Mouse (Mus musculus): ENCODE data around the gene Ccdc73. TPM values are rescaled to one million over a fixed set of nuclear protein-coding genes. Genes with fewer than 3 reads are reported as not detected.
A peak's percentile ranks its signal among the peaks of the same experiment; 100 is the strongest.
"Not testable (repeated sequence)": the region's sequence is repeated elsewhere in the genome, so short reads cannot be mapped to it uniquely, and the experiment has no call there.

Gene Ccdc73
- total RNA-seq, 2 experiments from 2014 or later: 2.9 to 4.6 TPM

- DNase-seq: no peak
- intact Hi-C loops (cut with DNase I): no loop called here
Observed at GRCm38 (mm10) chr2:104864176-104864860, 3.3 kb upstream of the Ccdc73 start.

GRCm38 (mm10) chr2:104869101-104869500 is 1.5 kb downstream of the Ccdc73 start:
- intact Hi-C loops (cut with DNase I): no loop called here
- DNase-seq: no peak

DNA sequence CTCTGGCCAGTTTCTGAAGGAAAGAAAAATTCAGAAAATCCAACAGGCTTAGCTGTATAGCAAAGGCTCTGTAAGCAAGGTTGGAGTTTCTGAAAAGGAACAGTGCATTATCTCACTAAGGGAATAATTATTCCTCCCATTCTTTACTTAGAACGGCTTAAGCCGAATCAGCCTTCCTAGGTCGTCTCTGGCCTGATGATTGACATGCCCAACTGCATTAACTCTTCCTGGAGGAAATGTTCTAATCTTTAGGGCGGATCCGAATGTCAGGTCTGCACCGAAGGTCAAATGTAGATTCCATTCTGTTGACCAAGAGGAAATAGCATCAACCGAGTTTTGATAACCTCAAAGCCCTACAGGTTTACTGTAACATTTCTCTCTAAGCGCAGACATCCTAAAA is 11.2 kb downstream of the Ccdc73 start:
- intact Hi-C loops (cut with DNase I): no loop called here
- no peak for DNase-seq

DNA sequence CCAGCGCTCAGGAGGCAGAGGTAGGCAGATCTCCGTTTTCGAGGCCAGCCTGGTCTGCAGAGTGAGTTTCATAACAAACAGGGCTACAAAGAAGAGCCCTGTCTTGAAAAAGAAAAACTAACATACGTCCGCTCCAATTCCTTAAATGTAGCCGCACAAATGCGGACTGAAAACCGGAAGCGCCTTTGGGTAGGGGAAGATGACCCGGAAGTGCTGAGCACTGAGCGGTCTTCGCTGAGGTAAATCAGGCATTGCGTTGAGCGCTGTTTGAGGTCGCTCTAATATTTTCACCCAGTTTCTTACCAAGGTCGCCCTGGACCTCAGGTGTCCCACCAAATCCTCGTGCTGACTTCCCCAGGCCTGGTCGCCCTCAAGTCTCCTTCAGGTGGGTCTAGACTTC is 18.5 kb downstream of the Ccdc73 start:
- intact Hi-C loops (cut with DNase I): loop anchor here (5.0 kb wide), 1 partner anchor 346 kb away; no protein-coding TSS in a partner anchor

DNA sequence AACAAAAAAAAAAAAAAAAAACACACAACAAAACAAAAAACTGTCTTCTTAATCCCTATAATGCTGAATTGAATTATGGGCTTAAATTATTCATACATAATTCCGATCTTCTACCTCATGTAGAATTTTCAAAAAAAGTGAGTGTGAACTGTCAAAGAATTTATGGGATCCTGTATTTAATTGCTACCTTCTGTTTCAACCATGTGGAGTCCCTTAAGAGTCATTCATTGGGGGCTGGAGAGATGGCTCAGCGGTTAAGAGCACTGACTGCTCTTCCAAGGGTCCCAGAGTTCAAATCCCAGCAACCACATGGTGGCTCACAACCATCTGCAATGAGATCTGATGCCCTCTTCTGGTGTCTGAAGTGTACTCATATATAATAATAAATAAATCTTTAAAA is 19.7 kb downstream of the Ccdc73 start:
- DNase-seq: not testable (repeated sequence)
- intact Hi-C loops (cut with DNase I): loop anchor here (5.0 kb wide), 1 partner anchor 345 kb away; no protein-coding TSS in a partner anchor

More for the DNA sequence above, 18.5 kb downstream of the Ccdc73 start:
- DNase-seq: no peak

GRCm38 (mm10) chr2:104887882-104888566 is 20.4 kb downstream of the Ccdc73 start:
- DNase-seq: peak; percentile 51 to 57
- intact Hi-C loops (cut with DNase I): loop anchor here (5.0 kb wide), 1 partner anchor 344 kb away; no protein-coding TSS in a partner anchor

- intact Hi-C loops (cut with DNase I): no loop called here
- DNase-seq: no peak
Observed at GRCm38 (mm10) chr2:104899975-104900374, 32.4 kb downstream of the Ccdc73 start.

DNA sequence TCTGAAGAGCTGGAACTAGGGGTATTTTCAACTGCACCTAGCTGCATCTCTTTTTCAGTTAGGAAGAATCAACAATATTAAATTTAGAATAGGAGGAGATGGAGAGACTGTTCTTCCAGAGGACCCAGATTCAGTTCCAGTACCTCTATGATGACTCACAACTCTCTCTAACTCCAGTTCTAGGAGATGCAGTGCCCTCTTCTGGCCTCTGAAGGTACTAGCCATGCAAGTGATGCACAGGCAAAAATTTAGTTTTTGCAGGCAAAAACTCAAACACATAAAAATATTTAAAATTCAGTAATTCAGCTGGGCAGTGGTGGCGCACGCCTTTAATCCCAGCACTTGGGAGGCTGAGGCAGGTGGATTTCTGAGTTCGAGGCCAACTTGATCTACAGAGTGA is 48.1 kb downstream of the Ccdc73 start:
- no peak for DNase-seq
- intact Hi-C loops (cut with DNase I): no loop called here

DNA sequence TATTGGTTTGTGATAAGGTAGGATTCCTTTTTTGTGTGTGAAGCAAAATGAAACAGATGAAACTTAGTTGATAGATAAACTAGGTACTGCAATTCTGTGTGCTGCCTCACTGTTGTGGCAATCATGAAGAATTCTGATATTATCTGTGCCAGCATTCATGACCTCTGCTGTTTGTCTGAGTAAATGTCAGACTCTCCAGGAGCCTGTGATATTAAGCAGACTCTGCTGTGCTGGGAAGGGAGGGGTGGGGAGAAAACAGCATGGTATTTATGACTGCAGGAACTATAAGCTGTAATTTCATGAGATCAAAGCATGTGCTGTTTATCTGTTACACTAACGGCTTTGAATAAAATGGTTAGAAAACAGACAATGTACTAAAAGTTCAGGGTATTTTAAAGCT is 96.9 kb downstream of the Ccdc73 start:
- DNase-seq: no peak
- intact Hi-C loops (cut with DNase I): no loop called here

DNA sequence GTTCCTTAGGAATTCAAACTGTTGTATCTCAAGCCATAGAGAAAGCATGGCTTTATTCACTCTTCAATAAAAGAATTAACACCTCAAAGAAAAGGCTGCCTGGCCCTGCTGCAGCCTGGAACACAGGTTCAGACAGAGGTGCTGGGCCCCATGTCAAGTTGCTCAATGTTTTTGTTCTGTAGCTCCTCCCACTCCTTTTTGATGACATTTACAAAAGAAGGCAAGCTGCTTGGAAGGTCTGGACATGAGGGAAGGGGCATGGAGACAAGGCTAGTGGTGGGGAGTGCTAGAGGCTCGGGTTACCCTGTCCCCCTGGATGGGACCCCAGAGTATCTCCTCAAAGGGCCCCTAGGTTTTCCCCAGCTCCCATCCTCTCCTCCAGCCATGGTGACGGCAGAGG is 114.1 kb downstream of the Ccdc73 start:
- intact Hi-C loops (cut with DNase I): no loop called here
- DNase-seq: no peak

DNA sequence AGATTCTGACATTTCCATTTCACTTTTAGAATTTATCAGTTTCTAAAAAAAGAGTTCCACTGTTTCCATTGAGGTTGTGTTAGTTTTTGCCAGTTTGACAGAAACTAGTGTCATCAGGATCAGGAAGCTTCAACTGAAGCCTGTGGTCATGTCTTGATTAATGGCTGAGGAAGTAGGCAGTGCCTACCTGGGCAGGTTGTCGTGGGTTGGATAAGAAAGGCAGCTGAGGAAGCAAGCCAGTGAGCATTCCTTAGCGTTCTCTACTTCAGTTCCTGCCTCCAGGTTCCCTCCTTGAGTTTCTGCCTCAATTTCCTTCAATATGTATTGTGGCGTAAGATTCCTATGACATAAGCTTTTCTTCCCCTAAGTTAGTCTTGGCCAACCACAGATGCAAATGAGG is 118.2 kb downstream of the Ccdc73 start:
- DNase-seq: no peak
- intact Hi-C loops (cut with DNase I): no loop called here

DNA sequence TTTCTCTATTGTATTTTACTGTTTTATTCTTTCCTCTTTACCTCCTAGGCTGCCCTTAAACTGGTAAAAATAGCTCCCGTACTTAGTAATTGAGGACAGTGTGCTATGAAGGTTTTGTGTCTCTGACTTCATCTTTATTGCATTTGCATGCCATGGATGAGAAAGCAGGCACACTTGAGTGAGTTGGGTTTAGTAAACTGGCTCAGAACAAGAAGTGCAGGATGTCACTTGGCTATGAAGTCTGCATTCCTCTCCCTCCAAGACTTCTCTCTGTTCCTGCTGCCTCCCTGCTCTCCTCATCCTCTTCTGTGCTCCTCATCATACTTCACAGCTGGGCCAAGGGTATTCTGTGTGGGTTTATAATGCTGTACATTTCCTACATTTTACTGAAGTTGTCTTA is 121.4 kb downstream of the Ccdc73 start:
- no peak for DNase-seq
- intact Hi-C loops (cut with DNase I): no loop called here

GRCm38 (mm10) chr2:104994436-104994835 is 126.8 kb downstream of the Ccdc73 start:
- DNase-seq: no peak
- intact Hi-C loops (cut with DNase I): no loop called here

GRCm38 (mm10) chr2:104996201-104996600 is 128.6 kb downstream of the Ccdc73 start:
- intact Hi-C loops (cut with DNase I): no loop called here
- DNase-seq: no peak

DNA sequence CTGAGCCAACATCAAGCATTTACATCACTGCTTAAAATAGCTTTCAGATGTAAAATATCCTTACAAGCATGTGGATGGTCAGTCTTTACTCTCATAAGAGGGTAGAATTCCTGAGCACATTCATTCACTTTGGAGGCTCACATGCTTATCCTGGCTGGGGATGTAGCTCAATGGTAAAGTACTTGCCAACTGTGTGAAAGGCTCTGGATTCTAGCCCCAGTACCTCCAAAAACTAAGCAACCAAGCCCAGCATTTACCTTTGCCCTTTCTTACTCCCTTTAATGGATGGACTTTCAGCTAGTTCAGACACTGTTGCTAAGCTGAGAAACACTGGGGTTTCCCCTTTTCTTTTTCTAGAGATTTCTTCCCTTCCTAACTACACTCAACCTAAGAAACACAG is 139.6 kb downstream of the Ccdc73 start:
- intact Hi-C loops (cut with DNase I): no loop called here
- DNase-seq: no peak

- no peak for DNase-seq
- intact Hi-C loops (cut with DNase I): no loop called here
Observed at GRCm38 (mm10) chr2:105016192-105016966, 148.8 kb downstream of the Ccdc73 start.

DNA sequence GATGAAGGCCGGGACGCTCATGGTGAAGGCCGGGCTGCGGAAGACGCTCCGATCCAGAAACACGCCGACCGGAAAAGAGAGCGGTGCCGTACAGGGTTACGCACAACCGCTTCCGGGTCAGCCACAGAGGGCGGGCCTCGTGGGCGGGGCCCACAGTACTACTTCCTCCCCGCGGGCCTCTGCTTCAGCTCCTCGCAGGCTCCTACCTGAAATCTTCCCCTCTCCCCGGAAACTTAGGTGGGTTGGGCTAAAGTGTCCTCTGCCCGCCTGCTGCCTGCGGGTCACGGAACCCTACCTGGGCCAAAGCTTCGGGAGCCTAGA is 149.3 kb downstream of the Ccdc73 start, which contains the start of gene Eif3m:
Eif3m (minus strand) TSS at position 114 of the 321 bp plus-strand sequence.
- DNase-seq: peak; percentile 91
- intact Hi-C loops (cut with DNase I): no loop called here

DNA sequence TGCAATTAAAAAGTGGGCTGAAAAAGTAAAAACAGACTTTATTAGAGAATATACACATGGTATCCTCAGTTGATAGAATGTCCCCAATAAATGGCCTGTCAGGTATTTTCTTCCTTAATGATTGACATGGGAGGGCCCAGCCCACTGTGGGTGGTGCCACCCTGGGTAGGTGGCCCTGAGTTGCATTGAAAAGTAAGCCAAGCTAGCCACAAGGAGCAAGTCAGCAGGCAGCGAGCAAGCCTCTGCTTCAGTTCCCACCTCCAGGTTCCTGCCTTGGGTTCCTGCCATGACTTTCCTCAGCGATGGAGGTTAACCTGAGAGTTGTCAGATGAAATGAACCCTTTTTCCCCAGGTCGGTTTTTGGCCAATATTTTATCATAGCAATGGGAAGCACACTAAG is 150.2 kb downstream of the Ccdc73 start:
- intact Hi-C loops (cut with DNase I): no loop called here
- no peak for DNase-seq

DNA sequence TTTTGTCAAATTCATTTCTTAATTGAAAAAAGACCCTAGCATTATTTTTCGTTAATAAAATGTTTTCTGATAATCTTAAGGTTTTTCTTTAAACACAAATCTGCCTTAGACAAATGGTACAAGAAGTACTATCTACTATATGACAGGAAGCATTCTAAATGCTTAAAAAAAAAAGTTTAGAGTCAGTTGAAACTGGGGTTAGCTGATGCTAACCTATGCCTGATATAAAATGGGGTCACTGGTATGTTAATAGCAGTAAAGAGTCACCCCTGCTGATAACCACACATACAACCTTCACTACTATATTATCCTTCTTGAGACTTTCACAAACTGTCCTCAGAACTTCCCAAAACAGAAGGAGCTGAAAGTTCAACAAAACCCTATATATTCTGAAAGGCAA is 151.9 kb downstream of the Ccdc73 start:
- no peak for DNase-seq
- intact Hi-C loops (cut with DNase I): no loop called here

- intact Hi-C loops (cut with DNase I): no loop called here
- DNase-seq: no peak
Observed at GRCm38 (mm10) chr2:105021256-105021655, 153.7 kb downstream of the Ccdc73 start.

DNA sequence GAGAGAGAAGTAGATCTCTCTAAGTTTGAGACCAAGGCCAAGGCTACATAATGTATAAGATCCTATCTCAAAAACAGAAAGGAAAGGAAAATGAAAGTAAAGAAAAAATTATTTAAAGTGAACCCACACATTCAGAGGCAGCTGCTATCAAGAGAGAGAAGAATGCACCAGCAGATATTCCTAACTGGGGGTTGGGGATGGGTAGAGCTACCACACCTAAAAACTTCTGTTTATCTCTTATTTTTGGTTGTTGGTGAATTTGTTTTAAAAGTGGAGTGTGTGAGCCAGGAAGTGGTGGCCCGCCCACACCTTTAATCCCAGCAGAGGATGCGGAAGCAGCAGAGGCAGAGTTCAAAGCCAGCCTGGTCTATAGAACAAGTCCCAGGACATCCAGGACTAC is 154.2 kb downstream of the Ccdc73 start:
- no peak for DNase-seq
- intact Hi-C loops (cut with DNase I): no loop called here

All from gastrocnemius, postnatal 36 days (tissue).